Mouse (Mus musculus) erythroblast, embryonic 14.5 days (primary cell): ENCODE measurements at regions not wholly inside any gene's neighbourhood (a gene's known extent, or its start where the extent isn't known, plus 50 kb on each side); places are given as distances from the start of the nearest gene placed in this dataset.

ENCODE experiments used
- GATA1 ChIP-seq: IDR thresholded peaks from 2 replicates; pipeline ENCODE4 v1.6.1; 2012; ENCODE audit warnings: low read length, inconsistent platforms, mixed read lengths
- TAL1 ChIP-seq: IDR thresholded peaks from 3 replicates; pipeline ENCODE4 v1.6.1; 2012; ENCODE audit warnings: low read length, inconsistent platforms, mixed read lengths

DNA sequence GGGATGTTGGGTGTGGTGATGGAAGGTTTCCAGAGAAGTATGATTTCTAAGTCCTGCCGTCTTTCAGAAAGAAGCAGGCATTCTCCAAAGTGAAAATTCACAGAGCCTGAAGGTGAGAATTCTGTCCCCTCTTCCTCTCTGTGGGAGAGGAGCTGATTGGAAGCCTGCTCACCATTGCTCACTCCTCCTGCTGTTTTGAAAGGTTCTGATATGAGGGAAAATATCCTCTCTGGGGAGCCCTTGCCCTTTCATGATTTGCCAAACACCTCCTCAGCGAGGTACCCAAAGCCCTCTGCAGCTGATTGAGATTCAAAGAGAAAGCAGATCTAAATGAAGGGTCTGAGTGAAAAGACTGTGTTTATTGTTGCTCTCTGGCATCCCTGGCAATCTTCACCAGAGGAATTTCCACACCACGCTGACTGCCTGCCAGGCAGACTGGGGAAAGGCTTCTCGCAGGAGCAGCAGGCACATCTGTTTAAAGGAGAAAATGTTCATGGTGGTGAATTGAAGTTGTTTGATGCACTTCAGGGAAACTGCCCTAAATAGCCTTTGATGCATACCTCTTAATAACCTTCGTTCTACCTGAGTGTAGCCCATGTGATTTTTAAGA is 2194.4 kb upstream of the Lrrc6 start:
- TF ChIP-seq GATA1 (no peak), TAL1 (no peak)
